Mouse (Mus musculus): Measurements from ENCODE around the gene Osbpl5. TPM values are rescaled to one million over a fixed set of nuclear protein-coding genes. Genes with fewer than 3 reads are reported as not detected.

Gene Osbpl5
- total RNA-seq, 2 experiments from 2014 or later: 38.2 to 42.3 TPM

DNA sequence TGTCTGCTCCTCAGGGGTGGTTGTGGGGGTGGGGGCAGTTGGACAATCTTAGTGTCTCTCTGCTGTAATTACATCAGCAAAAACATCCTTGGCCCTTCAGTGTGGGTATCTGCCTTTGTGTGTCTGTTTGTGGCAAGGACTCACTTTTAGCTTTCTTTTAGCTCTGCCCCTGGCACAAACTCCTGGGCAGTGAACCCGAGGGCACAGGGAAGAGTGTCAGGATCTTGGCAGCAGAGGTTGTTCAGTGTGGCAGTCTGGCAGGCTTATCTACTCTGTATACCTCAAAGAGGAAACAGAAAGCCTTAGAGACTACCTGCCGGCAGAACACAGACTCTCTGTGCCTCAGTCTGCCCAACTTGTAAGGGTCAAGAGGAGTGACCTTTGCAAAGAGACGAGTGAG, 911 bp upstream of the Osbpl5 start:
- DNase-seq (ENCODE audit: extremely low spot score in 1 of 2, low spot score in 2 of 2): no peak

DNA sequence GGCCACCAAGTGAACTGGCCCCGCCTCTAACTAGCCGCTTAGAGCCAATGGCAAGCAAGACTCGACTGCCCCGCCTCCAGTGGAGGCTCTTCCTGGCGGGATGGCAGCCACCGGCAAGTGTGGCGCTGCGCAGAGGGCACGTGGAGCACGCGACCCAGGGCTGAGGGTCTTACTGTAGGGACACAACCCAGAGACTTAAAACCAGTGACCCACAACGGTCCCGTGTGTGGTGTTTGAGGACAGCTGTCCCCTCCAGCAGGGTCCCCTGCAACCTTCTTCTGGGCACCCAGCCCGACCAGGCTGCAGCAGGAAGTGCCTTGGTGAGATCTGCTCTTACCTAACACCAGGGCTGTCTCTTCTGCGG, 224 bp upstream of the Osbpl5 start:
- DNase-seq (ENCODE audit: extremely low spot score in 1 of 2, low spot score in 2 of 2): peak in 1 of 2 experiments; percentile 86
- intact Hi-C loops (cut with DNase I): no loop called here

More for the DNA sequence above, 911 bp upstream of the Osbpl5 start:
- intact Hi-C loops (cut with DNase I): no loop called here

DNA sequence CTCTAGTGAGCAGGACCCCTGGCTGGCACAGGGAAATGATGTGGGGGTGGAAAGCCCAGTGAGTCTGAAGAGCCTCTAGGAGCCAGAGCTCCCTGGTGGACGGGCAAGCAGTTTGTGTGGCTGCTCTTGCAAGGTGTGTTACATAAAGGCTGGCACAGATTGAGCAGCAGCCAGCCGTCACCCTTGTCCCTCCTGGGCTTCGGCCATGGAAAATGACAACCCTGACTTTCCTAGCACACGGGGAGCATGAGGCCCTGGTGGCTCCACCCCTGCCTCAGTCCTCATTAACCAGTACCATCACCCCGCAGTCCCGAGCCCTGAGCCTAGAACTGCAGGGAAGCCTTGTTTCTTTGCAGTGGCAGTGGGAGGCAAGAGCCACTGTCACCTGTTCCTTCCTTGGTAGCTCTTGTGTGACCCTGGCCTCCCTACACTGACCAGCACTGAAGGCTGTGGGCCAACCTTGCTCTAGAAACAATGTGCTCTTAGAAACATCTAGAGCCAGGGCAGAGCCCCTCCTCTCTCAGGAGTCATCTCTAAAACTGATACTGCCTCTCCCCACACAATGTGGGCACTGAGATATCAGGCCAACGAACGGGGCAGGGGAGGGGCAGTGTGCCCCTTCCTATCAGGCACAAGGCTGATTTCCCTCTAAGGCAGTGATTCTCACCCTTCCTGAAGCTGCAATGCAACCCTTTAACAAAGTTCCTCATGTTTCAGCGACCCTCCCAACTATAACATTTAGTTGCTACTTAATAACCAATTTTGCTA, 1.2 kb downstream of the Osbpl5 start:
- no peak for DNase-seq (ENCODE audit: extremely low spot score in 1 of 2, low spot score in 2 of 2)
- intact Hi-C loops (cut with DNase I): no loop called here

DNA sequence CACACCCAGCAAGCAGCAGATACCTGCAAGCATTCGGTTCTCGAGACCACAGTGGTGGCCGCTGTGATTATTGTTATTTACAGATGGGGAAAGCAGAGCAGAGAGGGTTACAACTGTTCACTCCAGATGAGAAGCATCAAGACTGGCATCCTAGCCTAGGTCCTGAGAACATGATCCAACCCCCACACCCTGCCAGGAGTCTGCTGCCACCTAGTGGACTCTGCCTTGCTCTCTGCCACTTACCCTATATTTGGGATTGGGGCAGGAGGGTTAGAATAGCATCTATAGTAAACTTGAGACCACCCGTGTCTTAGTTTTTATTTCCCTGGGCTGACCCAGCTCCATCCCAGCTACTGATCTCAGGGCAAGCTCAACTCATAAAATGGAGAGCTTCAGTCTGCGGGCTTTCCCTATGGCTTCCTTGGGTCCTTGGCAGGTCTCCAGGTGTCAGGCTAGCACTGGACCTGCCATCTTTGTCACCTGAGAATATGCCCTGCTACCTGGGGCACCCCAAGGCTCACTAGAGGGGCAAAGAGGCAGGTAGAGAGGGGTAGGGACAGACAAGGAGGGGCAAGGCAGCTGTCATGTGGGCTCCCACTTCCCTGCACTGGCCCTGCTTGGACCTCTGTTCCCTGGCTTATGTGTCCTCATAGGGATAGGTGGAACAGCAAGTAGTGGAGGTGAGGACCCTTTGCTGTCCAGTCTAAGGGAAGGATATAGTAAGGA, 2.6 kb downstream of the Osbpl5 start:
- intact Hi-C loops (cut with DNase I): no loop called here
- peak in 1 of 2 experiments; percentile 60 for DNase-seq (ENCODE audit: extremely low spot score in 1 of 2, low spot score in 2 of 2)

DNA sequence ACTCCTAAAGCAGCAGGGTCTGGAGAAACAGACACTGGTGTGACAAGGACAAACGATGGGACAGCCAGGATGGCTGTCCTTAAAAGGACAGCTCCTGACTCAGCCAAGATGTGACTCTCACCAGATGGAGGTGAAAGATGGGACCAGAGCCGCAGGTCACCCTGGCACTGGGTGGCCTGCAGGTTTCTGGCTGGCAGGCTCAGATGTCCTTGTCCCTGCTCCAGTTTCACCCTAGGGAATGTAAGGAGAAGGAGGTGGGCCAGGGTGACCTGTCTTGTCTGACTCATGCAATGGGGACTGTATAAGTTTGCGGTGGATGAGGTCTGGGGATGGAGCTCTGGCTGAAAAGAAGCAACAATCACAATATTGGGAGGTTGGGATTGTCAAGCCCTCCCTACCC, 4.2 kb downstream of the Osbpl5 start:
- no peak for DNase-seq (ENCODE audit: extremely low spot score in 1 of 2, low spot score in 2 of 2)
- intact Hi-C loops (cut with DNase I): no loop called here

DNA sequence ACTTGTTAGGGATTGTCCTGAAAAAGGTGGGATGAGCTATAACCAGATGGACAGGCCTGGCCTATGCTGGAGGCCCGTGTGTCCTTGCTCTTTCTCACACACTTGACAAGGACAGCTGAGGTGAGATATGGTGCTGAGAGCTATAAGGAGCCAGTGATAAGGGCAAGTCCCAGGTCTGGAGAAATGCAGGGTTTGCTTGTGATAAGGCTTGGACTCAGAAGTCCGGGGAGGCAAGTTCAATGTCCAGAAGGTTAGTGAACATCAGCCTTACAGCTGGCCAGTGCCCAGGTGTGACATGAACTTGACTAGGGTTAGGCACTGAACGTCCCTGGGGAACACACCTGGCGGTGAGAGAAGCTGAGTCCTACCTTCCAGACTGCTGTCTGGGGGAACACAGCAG, 4.7 kb downstream of the Osbpl5 start:
- intact Hi-C loops (cut with DNase I): no loop called here

DNA sequence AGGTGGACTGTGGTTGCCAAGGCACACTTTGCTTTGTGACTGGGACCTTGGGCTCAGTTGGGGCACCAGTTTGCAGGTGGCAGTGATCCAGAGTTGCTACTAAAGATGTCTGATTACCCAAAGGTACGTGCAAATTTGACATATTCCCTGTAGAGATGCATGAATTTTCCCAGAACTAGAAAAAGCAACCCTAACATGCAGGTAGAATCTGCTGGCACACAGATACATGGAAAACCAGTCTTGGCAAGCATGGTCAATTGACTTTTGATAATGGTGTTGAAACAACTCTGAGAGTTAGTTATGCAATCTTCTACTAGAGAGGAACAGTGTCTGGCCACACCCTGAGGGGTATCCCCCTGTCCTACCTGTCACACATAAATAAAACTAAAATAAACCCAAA, 5.4 kb downstream of the Osbpl5 start:
- intact Hi-C loops (cut with DNase I): no loop called here
- no peak for DNase-seq (ENCODE audit: extremely low spot score in 1 of 2, low spot score in 2 of 2)

More for the DNA sequence above, 4.7 kb downstream of the Osbpl5 start:
- no peak for DNase-seq (ENCODE audit: extremely low spot score in 1 of 2, low spot score in 2 of 2)

DNA sequence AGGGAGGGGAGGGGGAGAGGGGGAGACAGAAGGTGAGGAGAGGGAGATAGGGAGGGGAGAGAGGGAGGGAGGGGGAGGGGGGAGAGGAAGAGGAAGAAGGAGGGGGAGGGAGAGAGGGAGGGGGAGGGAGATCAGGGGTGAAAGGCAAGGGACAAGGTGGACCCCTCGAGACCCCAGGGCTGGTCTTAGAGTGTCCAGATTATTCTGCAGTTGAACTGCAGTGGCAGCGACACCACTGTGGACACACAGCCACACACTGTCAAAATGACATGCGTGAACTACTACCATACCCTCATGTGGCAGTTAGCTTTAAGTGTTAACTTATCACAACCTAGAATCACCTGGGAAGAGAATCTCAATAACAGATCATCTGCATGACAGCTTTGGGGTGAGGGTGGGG, 7.7 kb downstream of the Osbpl5 start:
- intact Hi-C loops (cut with DNase I): loop anchor here (2.0 to 5.0 kb wide), 2 partner anchors 42 to 147 kb away; partner anchors contain the start of gene Cars
- DNase-seq (ENCODE audit: extremely low spot score in 1 of 2, low spot score in 2 of 2): no peak

DNA sequence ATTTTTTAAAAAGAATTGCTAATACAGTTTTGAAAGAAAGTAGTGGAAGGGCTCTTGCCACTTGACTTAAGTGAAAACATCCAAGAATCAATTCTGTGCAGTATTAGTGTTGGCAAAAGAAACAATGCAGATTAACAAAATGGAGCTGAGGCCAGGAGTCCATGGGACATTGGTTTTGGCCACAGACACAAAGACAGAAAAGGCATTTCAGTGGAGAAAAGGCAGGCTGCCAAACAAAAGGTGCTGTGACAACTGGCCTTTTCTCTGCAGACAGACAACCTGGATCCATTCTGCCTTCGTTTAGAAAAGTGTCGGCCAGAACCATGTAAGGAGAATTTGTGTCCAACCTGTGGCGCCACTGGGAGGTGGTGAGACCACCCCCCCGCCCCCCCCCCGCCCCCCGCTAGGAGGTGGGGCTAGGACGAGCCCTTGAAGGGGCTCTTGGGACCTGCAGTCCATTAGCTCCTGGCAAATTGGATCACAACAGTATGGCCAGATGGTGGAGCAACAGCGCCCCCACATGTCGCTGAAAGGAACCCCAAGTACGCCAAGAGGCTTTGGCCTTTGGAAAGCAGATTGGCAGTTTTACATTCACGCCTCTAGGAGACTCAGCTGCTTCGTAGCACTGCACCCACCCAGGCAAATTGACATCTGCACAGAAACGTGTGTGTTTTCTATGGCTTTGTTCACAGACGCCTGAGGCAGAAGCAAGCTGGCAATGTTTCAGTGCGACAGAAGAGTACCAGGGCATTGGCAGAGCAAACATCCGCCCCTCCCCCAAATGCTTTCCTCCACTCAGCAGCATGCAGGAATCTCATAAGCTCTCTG, 8.5 kb downstream of the Osbpl5 start:
- intact Hi-C loops (cut with DNase I): loop anchor here (2.0 to 5.0 kb wide), 2 partner anchors 41 to 146 kb away; partner anchors contain the start of gene Cars
- DNase-seq (ENCODE audit: extremely low spot score in 1 of 2, low spot score in 2 of 2): peak; percentile 80 to 89

DNA sequence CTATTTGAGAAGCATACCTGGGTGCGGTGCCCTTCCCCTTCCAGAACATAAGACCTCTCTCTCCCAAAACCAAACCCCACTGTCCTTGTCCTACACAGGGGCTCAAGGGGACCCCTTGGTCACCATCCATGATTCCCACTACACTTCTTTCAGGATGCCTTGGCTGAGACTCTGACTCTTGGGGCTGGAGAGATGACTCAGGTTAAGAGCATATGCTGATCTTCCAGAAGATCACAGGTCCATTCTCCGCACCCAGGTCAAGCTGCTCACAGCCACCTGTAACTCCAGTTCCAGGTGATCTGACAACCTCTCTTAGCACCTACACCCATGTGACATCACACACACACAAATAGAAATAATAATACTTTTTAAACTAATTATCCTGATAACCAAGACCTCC, 16.1 kb downstream of the Osbpl5 start:
- DNase-seq (ENCODE audit: extremely low spot score in 1 of 2, low spot score in 2 of 2): no peak
- intact Hi-C loops (cut with DNase I): no loop called here

DNA sequence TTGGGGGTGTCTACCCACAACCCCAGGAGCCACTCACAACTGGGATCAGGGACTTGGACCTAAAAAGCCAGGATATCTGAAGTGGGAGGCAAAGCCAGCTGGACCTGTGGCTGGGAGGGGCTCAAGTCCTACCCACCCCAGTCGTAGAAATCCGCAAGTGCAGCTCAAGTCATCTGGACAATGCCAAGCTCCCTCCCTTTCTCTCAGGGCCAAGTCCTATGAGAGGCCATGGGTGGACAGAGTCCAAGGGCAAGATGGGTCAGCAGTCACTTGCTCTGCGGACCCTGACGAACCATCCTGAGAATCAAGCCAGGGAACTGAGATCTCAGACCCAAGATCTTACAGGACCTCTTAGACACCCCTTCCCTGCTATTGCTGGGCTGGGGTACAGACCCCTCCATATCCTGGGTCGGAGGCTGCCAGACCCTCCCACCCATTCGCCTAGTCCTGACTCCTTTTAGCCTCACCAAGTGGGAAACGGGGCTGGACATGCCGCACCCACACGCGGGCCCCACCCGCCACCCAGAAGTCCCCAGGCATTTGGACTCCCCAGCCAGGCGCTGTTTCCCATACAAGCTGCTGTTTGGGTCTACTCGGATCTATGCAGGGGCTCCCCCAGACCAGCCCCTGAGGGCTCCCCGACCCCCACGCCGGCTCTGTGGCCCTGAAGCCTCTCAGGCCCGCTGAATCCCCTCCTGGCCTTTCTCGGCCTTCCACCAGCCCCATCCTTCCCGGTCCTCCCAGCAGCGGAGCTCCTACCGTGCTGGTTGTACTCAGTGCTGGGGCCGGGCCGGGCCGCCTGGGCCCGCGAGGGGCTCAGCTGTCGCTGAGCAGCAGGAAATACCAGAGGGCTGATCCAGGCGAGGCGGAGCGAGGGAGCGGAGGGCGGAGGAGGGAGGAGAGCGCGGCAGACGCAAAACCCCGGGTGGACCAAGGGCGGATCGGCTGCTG, 17.0 kb downstream of the Osbpl5 start:
- intact Hi-C loops (cut with DNase I): no loop called here
- peak; percentile 72 to 92 for DNase-seq (ENCODE audit: extremely low spot score in 1 of 2, low spot score in 2 of 2)

DNA sequence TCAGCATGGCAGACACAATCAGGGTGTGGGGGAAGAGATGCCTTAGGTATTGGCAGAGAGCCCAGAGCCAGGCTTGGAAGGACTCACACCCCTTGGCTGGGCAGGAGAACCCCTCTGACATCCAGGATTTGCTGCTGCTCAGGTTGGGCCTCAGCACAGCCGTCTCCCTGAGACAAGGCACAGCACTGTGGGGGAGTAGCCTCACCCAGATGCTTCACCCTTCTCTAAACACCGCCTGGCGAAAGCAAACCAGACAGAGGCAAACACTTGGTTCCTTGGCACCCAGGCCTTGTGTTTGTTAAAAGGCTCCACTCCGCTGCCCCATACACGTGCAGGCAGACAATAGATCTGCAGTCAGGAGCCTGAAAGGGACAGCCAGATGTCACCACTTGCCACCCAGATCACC, 18.2 kb downstream of the Osbpl5 start:
- DNase-seq (ENCODE audit: extremely low spot score in 1 of 2, low spot score in 2 of 2): no peak
- intact Hi-C loops (cut with DNase I): no loop called here

DNA sequence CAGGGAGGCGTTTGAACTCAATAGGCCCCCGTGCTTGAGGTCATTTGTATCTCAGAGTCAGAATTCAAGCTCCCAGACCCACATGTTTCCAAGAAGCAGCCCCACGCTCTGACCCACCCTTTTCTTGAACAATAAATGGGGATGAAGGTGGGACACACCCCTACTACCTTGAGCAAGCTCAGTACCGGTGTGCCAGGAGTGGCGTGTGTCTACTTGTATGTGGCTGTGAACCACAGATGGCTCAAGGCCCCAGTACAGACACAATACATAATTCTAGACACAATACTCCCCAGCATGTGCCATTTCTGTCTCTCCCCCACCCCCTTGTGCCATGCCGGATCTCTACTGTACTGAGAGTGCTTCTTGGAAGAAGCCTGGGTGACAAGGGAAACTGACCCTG, 18.6 kb downstream of the Osbpl5 start:
- intact Hi-C loops (cut with DNase I): no loop called here
- DNase-seq (ENCODE audit: extremely low spot score in 1 of 2, low spot score in 2 of 2): no peak

DNA sequence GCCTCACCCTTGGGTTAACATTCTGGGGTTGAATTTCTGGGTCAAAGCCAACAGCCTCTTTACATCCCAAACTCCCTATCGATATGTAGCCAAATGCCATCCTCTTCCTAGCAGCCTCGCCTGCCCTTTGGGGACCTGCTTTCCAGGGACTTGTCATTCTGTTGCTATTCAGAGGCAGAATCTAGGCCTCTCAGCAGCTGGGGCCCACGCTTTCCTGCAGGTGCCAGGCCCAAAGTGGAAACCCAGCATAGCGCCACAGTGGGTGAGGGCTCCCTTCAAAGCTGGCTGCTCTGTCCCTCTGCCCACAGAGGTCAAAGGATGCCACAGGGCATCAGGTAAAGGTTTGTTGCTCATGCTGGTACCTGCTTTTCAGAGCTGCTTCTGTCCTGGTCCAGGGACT, 23.0 kb downstream of the Osbpl5 start:
- intact Hi-C loops (cut with DNase I): no loop called here
- DNase-seq (ENCODE audit: extremely low spot score in 1 of 2, low spot score in 2 of 2): no peak

DNA sequence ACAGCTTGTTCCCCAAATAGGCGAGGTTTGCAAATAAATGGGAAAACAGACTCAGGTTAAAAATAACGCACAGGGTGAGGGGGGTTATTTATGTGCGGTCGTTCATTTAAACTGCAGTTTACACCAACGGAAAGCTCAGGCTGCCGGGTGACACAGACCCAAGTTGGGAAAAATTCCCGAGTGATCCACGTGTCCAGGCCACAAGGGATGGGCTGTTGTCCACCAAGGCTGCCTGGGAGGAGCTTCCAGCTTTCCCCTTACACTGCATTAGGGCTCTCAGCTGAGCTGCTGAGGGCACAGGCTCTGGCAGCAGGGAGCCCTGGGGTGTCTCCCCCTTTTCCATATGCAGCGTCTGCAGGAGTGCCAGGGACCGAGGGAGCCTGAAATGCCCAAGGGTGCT, 26.9 kb downstream of the Osbpl5 start:
- intact Hi-C loops (cut with DNase I): no loop called here
- no peak for DNase-seq (ENCODE audit: extremely low spot score in 1 of 2, low spot score in 2 of 2)

DNA sequence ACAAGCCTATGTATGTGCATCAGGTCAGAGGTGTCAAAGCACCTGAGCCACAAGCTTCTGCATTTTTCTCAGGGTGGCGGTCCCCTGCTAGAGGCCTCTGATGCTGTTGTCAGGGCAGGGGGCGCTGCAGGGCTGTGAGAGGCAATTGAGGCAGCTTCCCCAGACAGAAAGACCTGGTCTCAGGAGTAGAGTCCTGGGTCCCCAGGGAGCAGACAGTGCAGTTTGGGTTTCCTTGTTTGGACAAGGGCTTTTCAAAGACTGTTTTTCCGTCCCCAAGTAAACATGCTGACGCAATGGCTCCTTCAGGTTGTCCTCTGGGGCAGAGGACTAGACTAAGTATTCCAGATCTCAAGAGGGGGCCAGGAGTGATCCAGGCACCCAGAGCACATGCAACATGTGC, 30.4 kb downstream of the Osbpl5 start:
- intact Hi-C loops (cut with DNase I): no loop called here
- no peak for DNase-seq (ENCODE audit: extremely low spot score in 1 of 2, low spot score in 2 of 2)

DNA sequence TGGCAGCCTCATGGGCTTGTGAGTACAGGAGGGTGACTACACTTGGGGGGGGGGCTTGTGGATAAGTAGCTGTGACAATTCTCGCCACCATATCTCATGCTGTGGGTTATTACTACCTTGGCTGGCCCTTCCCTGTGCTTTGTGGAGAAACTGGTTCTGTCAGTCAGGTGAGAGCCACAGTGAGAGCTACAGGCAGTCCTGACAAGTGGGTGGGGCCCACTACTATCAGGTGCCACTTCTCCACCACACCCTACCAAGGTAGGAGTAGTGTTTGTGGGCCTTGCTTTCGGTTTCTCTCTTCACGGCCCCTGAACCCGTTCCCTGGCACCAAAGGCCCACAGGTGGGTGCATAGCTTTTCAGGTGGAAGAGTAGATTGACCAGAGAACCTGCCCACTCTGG, 32.9 kb downstream of the Osbpl5 start:
- intact Hi-C loops (cut with DNase I): no loop called here
- DNase-seq (ENCODE audit: extremely low spot score in 1 of 2, low spot score in 2 of 2): no peak

DNA sequence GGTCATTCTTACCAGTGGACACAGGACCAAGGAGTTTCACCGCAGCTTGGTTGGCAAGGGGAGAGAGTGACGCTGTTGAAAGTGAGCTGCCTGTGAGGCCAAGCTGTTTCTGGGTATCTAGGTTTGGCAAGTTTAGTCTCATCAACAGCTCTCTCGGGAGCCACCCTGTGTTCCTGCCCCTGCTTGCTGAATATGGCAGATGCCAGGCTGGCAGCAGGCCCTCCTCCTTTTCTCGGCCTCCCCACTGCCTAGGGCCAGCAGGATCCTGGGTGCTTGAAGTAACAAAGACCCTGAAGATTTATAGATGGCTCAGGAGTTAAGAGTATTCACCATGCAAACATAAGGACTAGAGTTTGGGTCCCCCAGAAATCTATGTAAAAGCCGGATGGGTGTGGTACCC, 34.1 kb downstream of the Osbpl5 start:
- intact Hi-C loops (cut with DNase I): no loop called here
- DNase-seq (ENCODE audit: extremely low spot score in 1 of 2, low spot score in 2 of 2): no peak

All from left cerebral cortex, postnatal 10 days (tissue).